Mouse (Mus musculus): Measurements from ENCODE around the gene Heyl.

DNA sequence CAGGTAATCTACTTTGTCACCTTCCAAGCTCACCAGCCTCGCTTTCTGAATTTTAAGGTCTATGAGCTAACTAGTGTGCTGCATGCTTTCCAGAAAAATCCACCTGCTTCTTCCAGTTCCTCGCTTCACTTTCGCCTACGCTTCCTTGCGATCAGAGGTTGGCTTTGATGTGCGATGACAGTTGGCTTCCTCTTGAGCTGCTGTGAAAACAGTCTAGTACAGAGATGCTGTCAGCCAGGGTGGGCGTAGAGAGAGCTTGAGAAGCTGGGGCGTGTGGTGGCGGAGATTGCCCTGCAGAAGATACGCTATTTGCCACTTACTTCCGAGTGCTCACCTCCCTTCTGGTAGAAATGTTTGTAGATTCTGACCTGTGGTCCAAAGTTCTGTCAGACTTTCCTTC, 41.0 kb upstream of the Heyl start:
- TF ChIP-seq CTCF (IDR thresholded peaks at IDR 0.05; ENCODE audit: borderline replicate concordance, control insufficient read depth, extremely low read depth, insufficient read depth, low read length, poor library complexity) (no peak), POLR2A (IDR thresholded peaks at IDR 0.05; ENCODE audit: control insufficient read depth, extremely low read depth, insufficient read depth, low read length, poor library complexity) (no peak)

All from thymus, adult 2 months (tissue).